Mouse (Mus musculus) left cerebral cortex, adult 8-10 months (tissue): ENCODE measurements around the gene Eif4e. TPM values are rescaled to one million over a fixed set of nuclear protein-coding genes. Genes with fewer than 3 reads are reported as not detected.

Source experiments
- DNase-seq, 2 experiments: peaks; one replicate each; pipeline ENCODE4 v3.0.0; 2022; ENCODE audit warnings: low spot score in 2 of 2
- total RNA-seq, 4 experiments: library from RNA; stranded (reverse); gene quantifications; 2 replicates each; pipeline ENCODE4 v1.2.4; 2022

The Eif4e gene
- total RNA-seq = 100 to 1,000 TPM; 200 to 212 (median 205) TPM

GRCm38 (mm10) chr3:138526073-138526915 is at the start of gene Eif4e:
Eif4e (plus strand) TSS chr3:138526179.
- DNase-seq = peak in 1 of 2 experiments; percentile 38

GRCm38 (mm10) chr3:138479489-138479888 is 46.5 kb upstream of the Eif4e start:
- no peak for DNase-seq

DNA sequence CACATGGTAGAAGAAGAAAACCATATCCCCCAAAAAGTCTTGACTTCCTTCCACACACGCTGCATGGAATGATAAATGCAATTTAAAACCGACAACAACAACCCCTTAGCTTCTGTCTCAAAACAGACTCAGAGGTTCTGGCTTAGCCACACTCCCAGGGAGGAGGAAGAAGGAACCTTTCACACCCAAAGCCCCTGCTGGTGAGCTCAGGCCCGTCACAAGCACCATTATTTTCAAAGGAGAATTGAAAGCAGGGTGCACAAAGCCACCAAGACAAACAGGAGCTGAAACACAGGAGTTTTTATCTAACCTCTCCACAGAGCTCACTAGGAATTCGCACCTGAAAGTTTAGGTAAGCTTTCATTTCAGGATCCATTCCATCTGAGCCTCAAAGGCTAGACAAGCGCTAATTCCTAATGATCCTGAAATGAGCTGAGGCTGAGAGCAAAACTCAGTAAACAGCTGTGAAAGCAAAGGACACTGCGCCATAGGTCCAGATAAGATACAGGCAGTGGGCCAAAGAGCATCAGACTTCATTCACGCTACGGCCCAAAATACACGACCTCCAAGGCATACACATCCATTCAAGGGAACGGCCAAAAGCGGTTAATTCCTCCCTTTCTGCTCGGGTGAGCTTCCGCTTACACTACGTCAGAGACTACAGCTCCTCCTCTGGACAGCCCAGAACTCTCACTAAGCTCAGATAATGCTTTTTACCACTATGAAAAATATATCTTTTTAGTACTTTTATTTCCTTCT is 44.3 kb upstream of the Eif4e start:
- no peak for DNase-seq

GRCm38 (mm10) chr3:138483240-138483639 is 42.7 kb upstream of the Eif4e start:
- no peak for DNase-seq

GRCm38 (mm10) chr3:138488584-138489326 is 37.2 kb upstream of the Eif4e start:
- DNase-seq = no peak

DNA sequence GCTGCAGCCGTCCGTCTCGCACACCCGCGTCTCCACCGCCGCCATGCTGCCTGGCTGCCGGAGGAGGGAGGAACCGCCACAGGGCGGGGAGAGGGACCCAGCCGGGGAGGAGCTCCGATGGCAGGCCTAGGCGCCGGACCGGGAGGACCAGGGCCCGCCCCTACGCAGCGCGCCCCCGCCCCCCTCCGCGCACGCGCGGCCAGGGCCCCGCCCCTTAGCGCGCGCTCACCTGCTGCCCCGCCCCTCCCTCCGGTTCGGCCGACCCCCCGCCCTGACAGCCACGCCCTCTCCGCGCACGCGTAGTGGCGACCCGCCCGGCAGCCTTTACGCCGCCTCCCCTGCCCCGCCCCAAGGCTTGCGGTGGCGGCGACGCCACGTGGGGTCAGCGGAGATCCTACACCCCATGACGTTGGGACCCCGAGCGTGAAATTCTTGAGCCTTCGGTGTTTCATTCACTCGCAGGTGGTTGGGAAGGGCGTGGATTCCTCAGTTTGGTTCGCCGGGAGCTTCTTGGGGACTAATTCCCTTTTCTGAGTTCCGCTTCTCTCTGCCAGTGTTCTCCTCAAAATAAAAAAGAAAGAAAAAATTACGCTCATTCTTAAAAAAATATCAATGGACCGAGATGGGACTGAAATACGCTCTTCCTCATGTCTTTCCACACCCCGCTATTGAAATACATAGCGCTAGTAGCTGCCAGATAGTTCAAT is 36.5 kb upstream of the Eif4e start, which contains the start of gene Metap1:
Metap1 (minus strand) TSS at position 189 of the 707 bp plus-strand sequence.
- DNase-seq = peak; percentile 88 to 94

DNA sequence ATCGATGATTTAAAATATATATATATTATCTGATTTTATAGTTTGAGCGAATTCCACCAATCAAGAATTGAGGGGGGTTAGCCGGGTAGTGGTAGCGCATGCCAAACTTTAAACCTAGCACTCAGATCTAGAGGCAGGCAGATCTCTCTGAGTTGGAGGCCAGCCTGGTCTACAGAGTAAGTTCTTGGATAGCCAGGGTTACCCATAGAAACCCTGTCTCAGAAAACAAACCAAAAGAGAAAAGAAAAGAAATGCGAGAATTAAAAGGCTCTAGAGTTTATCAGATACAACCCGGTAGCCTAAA is 36.0 kb upstream of the Eif4e start:
- DNase-seq = no peak

GRCm38 (mm10) chr3:138493668-138494067 is 32.3 kb upstream of the Eif4e start:
- DNase-seq = no peak

- DNase-seq = no peak
These were observed 31.4 kb upstream of the Eif4e start for GRCm38 (mm10) chr3:138494565-138494964.

DNA sequence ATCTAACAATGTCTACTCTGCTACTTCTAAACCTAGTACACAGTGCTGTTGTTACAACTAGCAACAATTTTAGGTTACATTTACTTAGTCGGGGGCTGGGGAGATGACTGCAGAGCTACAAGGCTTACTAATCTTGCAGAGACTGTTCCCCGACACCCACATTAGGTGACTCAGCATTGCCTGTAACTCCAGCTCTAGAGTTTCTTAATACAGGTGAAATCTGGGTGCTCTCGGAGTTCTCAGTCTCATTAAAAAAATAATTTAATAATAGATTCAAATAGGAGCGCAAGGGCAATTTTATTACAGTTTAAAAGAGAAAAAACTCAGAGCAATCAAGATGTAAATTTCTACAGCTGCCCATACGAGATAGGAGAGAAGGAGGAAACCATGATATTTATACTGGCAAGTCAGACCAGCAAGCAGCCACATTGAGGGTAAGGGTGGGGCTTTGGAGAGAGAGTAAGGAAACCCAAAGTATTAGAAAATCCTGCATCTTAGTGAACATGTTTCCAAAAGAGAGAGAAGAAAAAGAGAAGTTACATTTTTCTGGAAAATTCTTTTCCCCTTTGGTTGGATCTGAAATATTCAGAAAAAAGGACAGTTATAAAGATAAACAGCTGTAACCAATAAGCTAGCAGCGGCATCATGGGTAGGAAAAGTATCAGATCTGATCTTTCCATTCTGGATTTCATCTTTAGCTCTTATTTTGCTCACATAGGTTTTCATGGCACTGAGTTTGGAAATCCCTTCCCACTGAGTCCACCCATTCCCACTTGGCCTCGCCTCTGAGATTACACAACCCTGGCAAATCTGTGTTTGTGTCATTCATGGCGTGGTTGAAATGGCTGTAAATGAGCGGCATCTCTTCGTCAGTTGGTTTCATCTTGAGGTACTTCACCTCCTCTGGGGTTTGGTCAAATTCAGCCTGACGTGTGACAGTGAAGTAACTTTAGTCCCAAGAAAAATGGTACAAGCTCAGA is 30.5 kb upstream of the Eif4e start:
- peak in 1 of 2 experiments; percentile 32 for DNase-seq

DNA sequence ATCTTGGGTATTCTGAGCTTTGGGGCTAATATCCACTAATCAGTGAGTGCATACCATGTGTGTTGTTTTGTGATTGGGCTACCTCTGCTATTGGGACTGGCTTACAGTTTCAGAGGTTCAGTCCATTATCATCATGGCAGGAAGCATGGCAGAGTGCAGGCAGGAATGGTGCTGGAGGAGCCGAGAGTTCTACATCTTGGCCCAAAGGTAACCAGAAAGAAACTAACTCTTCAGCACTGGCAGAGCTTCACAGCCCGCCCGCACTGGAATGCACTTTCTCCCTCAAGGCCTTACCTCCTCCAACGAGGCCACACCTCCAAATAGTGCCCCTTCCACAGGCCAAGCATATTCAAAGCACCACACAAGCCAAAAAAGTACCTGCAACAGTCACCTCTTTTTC is 27.2 kb upstream of the Eif4e start:
- no peak for DNase-seq

DNA sequence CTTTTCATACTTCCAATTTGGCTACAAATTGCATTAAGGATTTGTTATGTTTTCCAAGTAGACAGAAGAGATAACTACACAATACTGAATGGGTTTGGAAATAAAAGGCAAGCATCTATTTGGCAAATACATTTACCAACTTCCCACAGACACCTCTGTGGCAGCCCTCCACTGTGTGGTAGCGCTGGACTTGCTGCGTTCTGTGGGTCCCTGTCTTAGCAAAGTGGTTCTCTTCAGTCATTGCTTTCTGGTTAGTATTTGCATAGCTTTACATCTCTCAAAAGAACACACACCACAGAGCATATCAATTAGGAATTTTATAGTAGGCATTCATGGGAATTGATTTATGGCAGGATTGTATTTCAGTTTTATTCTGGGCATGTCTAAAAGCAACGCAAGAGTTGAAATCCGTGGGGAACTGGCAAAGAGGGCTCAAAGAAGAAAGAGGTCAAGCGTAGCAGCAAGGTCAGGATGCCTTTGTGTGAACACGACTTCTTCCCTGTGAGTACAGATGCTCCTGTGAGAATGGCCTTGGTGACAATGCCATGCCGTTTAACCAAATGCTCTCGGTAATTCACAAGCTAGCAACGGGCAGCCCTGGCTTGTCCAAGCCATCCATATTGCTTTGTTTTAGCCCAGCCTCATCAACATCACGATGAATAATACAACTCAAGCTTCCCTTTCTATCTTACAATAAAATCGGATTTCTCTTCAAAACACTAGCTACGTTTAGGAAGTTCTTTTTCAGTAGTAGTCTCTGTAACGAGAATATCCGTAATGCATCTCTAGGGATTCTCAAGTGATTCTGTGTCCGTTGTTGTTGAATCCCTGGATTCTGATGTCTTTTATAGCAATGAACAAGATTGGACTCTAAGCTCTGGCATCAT is 25.9 kb upstream of the Eif4e start:
- DNase-seq = no peak

DNA sequence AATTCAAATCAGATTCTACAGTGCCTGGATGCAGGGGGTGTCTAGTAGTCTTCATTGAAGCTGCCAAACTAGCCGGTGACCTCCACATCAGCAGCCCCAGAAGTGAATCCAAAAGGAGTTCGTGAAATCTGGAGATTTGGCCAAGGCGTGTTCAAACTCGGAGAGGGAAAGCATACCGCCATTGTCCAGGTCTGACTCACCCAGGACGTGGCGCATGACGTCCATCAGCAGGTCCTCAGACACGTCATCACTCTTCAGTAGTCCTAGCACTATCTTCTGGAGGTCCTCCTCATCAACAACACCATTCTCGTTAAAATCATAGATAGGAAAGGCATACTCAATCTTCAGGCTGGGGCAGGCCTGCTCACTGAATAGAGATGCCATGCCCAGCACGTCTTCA is 22.2 kb upstream of the Eif4e start:
- no peak for DNase-seq

DNA sequence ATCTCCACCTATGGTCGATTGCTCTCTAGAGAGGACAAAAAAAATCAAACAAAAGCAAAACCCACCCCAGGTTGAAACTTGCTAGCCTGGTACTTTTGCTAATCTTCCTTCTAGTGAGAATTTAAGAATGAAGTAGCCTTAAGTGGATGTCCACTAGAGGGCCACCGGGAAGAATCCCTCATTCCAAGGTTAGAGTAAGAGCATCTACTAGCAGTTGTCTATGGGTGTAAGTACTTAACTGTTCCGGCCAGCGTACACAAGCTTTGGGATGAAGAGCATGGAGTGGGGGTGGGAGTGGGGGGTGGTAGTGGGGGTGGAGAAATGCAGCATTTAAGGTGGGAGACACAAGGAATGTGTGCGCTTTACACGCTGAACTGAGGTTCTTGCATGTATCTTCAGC is 19.2 kb upstream of the Eif4e start:
- DNase-seq = no peak

- DNase-seq = no peak
These were observed 16.4 kb upstream of the Eif4e start for GRCm38 (mm10) chr3:138509581-138509980.

- no peak for DNase-seq
These were observed 15.5 kb upstream of the Eif4e start for GRCm38 (mm10) chr3:138510471-138510870.

- no peak for DNase-seq
These were observed 12.7 kb upstream of the Eif4e start for GRCm38 (mm10) chr3:138513243-138513642.

DNA sequence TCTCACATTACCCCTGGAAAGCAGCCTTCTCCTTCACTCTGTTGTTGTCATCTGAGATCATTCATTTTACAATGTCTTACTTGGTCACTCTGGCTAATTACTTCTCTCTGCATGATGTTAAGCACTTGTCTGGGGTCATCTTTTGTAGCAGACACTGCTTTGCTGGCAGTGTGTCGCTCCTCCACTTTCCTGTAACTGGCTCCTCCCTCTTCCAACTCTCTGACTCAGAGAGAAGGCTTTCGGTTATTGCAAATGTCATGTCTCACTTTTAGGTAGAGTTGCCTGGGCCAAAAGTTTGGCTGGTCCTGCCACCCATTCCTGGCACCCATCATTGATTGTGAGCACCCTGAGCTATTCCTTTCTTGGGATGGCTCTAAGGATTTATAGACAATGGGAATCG is 11.2 kb upstream of the Eif4e start:
- no peak for DNase-seq
